Mouse (Mus musculus): ENCODE data around the gene Ddost. TPM values are rescaled to one million over a fixed set of nuclear protein-coding genes. Genes with fewer than 3 reads are reported as not detected.

The Ddost gene
- polyA plus RNA-seq, 1 experiment from 2014 or later: 214 TPM

GRCm38 (mm10) chr4:138361370-138361821 lies 56.9 kb downstream of the Ddost start:
- Histone ChIP-seq H3K4me2 (replicated peaks; ENCODE audit: low read depth, low read length) (peak overlapping the region; percentile 15; the same call in 1 of the 2 replicates), H3K36me3 (ENCODE audit: control insufficient read depth, insufficient read depth, low read length) (no peaks in the 10 kb centered on the region), H3K9ac (ENCODE audit: low read depth, low read length) (0 out of 2 replicates have a peak overlapping the region, but pooled peaks have one; percentile 21), H3K9me3 (ENCODE audit: control insufficient read depth, low read length) (no peaks in the 10 kb centered on the region), H3K4me1 (replicated peaks; ENCODE audit: control insufficient read depth, insufficient read depth, low read length) (no peaks in the 10 kb centered on the region), H3K4me3 (ENCODE audit: low read depth, low read length) (no peak overlapping the region), H3K27ac (ENCODE audit: low read depth, low read length) (no peak overlapping the region), H3K27me3 (ENCODE audit: control insufficient read depth, insufficient read depth, low read length) (no peaks in the 10 kb centered on the region)
- DNase-seq (ENCODE audit: low spot score) (peak; percentile 36), ATAC-seq (ENCODE audit: low FRiP score) (no peak)
- 7% methylated on average over 11 of the region's 11 CpGs for WGBS

Other genes starting within 250 kb of the Ddost start
- gene Hp1bp3, start 88.4 kb upstream of the Ddost start, polyA plus RNA-seq (2014; fragmentation: Nextera tagmentation; extraction: Ambion mirVana): 179 and 183 TPM in 2 replicates
- 1.8 and 2.9 TPM in 2 replicates for gene Sh2d5, start 54.3 kb upstream of the Ddost start, polyA plus RNA-seq (2014; fragmentation: Nextera tagmentation; extraction: Ambion mirVana)
- gene Kif17, start 54.3 kb upstream of the Ddost start, polyA plus RNA-seq (2014; fragmentation: Nextera tagmentation; extraction: Ambion mirVana): 0.25 and 0.31 TPM in 2 replicates
- 19.9 and 24.5 TPM in 2 replicates for gene Pink1, start 21.6 kb downstream of the Ddost start, polyA plus RNA-seq (2014; fragmentation: Nextera tagmentation; extraction: Ambion mirVana)
- 3.0 and 3.9 TPM in 2 replicates for gene Cda, start 63.3 kb downstream of the Ddost start, polyA plus RNA-seq (2014; fragmentation: Nextera tagmentation; extraction: Ambion mirVana)
- 0.11 TPM in 1 of 2 replicates, not detected in the other for gene Fam43b, start 91.8 kb downstream of the Ddost start, polyA plus RNA-seq (2014; fragmentation: Nextera tagmentation; extraction: Ambion mirVana)
- 16.0 and 16.6 TPM in 2 replicates for gene Mul1, start 129.9 kb downstream of the Ddost start, polyA plus RNA-seq (2014; fragmentation: Nextera tagmentation; extraction: Ambion mirVana)
- 6.0 and 6.4 TPM in 2 replicates for gene Camk2n1, start 149.6 kb downstream of the Ddost start, polyA plus RNA-seq (2014; fragmentation: Nextera tagmentation; extraction: Ambion mirVana)